Mouse (Mus musculus): ENCODE data around the gene Pigt. TPM values are rescaled to one million over a fixed set of nuclear protein-coding genes. Genes with fewer than 3 reads are reported as not detected.
A peak's percentile ranks its signal among the peaks of the same experiment; 100 is the strongest.

Pigt gene
- polyA plus RNA-seq, 1 experiment from 2014 or later: 35.7 TPM

DNA sequence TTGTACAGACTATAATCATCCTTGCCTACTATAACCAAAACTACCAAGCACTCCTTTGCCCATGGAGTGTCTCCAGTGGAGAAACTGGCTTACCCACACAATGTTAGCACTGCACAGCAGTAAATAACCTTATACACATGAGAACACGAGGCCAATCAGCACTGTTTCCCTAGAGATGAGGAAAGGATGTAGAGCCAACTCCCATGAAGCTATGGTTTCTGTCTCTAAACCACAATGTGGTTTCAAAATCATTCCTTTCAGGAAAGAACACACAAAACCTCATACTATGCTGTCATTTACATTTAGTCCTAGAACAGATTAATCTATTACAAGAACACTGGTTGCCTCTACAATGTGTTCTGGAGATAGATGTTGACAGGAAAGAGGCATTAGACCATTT, 989 bp upstream of the Pigt start:
- H3K4me3 ChIP-seq: no peak overlapping the region
- 69% methylated on average over 1 of the region's 1 CpGs for WGBS

DNA sequence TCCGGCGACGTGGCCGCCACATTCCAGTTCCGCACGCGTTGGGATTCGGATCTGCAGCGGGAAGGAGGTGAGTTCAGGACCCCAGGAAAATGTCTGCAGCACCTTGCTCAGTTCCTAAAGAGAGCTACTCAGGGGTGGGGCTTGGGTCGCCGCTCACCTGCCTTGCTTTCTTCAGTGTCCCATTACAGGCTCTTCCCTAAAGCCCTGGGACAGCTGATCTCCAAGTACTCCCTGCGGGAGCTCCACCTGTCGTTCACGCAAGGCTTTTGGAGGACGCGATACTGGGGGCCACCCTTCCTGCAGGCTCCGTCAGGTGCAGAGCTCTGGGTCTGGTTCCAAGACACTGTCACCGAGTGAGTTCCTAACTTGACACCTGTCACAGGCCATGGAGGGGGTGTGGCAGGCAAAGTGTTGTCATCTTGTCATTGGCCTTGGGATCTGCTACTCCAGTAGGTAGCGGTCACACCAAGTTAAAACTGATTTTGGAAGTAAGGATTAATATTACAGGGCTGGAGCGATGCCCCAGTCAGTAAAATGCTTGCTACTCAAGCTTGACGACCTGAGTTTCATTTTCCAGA, 460 bp downstream of the Pigt start:
- peaks cover 36% of the 10 kb centered on the region for H3K36me3 ChIP-seq
- H3K27me3 ChIP-seq (ENCODE audit: low read depth, poor library complexity, severe bottlenecking): no peaks in the 10 kb centered on the region
- H3K9me3 ChIP-seq (replicated peaks): no peaks in the 10 kb centered on the region
- H3K4me1 ChIP-seq: peaks cover 15% of the 10 kb centered on the region
- no peak for DNase-seq (ENCODE audit: low spot score)
- H3K27ac ChIP-seq: peak overlapping the region; percentile 84
- 6% methylated on average over 21 of the region's 21 CpGs for WGBS
- peak overlapping the region; percentile 80 for H3K4me3 ChIP-seq

More for the DNA sequence above, 989 bp upstream of the Pigt start:
- no peaks in the 10 kb centered on the region for H3K27me3 ChIP-seq (ENCODE audit: low read depth, poor library complexity, severe bottlenecking)
- H3K9me3 ChIP-seq (replicated peaks): no peaks in the 10 kb centered on the region
- peaks cover 23% of the 10 kb centered on the region for H3K36me3 ChIP-seq
- H3K27ac ChIP-seq: no peak overlapping the region
- H3K4me1 ChIP-seq: peaks cover 15% of the 10 kb centered on the region
- DNase-seq (ENCODE audit: low spot score): no peak

DNA sequence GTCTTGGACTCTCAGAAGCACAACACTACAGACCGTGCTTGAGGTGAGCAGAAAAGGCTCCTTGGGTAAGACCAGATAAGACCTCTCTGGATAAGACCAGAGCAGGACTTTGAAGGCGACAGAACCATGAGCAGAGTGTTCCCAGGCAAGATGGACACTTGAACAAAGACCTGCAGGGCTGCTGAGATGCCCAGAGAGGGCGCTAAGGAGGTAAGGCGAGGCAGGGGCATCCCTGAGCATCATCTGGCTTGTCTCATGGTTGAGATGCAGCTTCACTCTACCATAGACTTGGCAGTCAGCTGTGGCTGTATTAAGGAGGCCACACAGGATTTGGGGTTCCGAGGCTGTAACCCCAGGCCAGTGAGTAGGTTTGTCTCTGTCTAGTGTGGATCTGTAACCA, 2.0 kb downstream of the Pigt start:
- H3K27me3 ChIP-seq (ENCODE audit: low read depth, poor library complexity, severe bottlenecking): no peaks in the 10 kb centered on the region
- no peaks in the 10 kb centered on the region for H3K9me3 ChIP-seq (replicated peaks)
- peaks cover 52% of the 10 kb centered on the region for H3K36me3 ChIP-seq
- peaks cover 15% of the 10 kb centered on the region for H3K4me1 ChIP-seq
- DNase-seq (ENCODE audit: low spot score): no peak
- no peak overlapping the region for H3K4me3 ChIP-seq
- H3K27ac ChIP-seq: no peak overlapping the region
- WGBS: 68% methylated on average over 5 of the region's 5 CpGs

DNA sequence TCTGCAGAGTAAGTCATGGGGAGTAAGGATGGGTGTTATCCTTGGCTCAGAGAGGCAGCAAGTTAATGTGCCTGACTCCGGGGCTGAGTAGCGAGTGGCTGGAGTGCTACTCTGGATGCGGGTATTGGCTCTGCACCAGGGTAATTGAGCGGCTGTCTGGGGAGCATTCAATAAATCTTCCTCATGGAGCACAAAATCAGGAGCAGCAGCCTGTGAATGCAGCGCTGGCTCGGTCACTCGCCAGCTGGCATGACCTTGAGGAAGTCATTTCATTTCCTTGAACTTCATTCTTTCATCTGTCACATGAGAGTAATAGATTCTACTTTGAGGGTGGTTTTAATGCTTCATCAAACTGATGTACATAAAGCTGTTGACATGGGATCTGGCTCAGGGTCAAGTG, 3.2 kb downstream of the Pigt start:
- Histone ChIP-seq H3K4me3 (no peak overlapping the region), H3K9me3 (replicated peaks) (no peaks in the 10 kb centered on the region), H3K27ac (no peak overlapping the region), H3K36me3 (peaks cover 63% of the 10 kb centered on the region), H3K27me3 (ENCODE audit: low read depth, poor library complexity, severe bottlenecking) (no peaks in the 10 kb centered on the region), H3K4me1 (peaks cover 15% of the 10 kb centered on the region)
- 94% methylated on average over 7 of the region's 7 CpGs for WGBS
- no peak for DNase-seq (ENCODE audit: low spot score)

DNA sequence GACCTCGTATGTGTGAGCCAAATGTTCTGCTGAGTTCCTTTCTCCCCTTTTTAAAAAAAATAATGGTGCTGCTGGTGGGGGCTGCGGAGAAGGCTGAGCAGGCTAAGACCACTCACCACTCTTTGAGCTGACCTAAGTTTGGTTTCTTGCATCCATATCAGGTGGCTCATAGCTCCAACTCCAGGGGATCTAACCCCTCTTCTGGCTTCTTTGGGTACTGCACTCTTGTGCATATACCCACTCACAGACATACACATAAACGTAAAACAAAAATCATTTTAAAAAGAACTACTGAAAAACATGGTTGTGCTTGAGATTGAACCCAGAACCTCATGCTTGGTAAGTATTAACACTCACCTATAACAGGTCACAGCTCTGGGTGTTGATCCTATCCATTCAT, 7.6 kb downstream of the Pigt start:
- Histone ChIP-seq H3K36me3 (peaks cover 83% of the 10 kb centered on the region), H3K9me3 (replicated peaks) (no peaks in the 10 kb centered on the region), H3K27me3 (ENCODE audit: low read depth, poor library complexity, severe bottlenecking) (no peaks in the 10 kb centered on the region), H3K27ac (no peak overlapping the region), H3K4me3 (no peak overlapping the region), H3K4me1 (no peaks in the 10 kb centered on the region)
- no peak for DNase-seq (ENCODE audit: low spot score)
- 97% methylated on average over 3 of the region's 3 CpGs for WGBS

DNA sequence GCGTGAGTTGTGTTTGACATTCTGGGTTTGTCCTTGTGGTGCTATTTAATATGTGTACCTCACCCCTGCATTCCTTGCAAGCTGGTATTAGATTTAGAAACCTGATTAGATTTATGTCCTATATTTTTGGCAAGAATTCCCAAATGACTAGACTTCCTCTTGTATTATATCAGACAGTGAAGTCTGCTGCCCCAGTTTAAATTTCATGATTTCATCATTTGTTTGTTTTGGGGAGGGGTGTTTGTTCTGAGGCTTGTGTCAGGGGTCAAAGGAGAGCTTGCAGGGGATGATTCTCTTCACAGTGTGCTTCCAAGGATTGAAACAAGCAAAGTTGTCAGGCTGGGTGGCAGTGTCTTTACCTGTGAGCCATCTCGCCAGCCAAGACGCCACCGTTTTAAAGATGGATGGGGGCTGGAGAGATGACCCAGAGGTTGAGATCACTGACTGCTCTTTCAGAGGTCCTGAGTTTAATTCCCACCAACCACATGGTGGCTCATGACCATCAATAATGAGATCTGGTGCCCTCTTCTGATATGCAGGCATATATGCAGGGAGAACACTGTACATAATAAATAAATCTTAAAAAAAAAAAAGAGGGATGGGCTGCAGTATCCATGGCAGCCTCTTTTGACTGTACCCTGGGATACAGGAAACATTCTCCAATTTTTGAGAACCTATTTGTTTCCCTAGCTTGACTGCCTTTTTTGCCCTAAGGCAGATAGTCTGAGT, 8.5 kb downstream of the Pigt start:
- H3K4me1 ChIP-seq: no peaks in the 10 kb centered on the region
- no peak overlapping the region for H3K27ac ChIP-seq
- H3K9me3 ChIP-seq (replicated peaks): no peaks in the 10 kb centered on the region
- WGBS: 92% methylated on average over 4 of the region's 4 CpGs
- DNase-seq (ENCODE audit: low spot score): no peak
- no peaks in the 10 kb centered on the region for H3K27me3 ChIP-seq (ENCODE audit: low read depth, poor library complexity, severe bottlenecking)
- no peak overlapping the region for H3K4me3 ChIP-seq
- H3K36me3 ChIP-seq: peaks cover 74% of the 10 kb centered on the region

DNA sequence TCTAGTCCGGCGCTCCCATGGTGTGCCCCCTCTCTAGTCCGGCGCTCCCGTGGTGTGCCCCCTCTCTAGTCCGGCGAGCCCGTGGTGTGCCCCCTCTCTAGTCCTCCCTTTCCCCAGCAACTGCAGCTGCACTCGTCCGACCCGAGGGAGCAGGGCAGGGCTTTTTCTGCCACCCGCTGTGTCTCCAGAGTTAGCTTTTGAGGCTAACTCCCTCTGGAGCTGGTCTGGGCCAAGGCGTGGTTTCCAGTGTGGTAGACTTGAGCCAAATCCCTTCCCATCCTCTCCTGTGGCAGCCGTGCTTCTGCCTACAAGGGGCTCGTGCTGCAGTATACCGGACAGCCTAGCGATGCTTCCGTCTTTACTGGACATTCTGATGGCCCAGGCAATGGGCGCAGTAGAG, 10.5 kb downstream of the Pigt start:
- Histone ChIP-seq H3K27me3 (ENCODE audit: low read depth, poor library complexity, severe bottlenecking) (no peaks in the 10 kb centered on the region), H3K36me3 (peaks cover 55% of the 10 kb centered on the region), H3K27ac (no peak overlapping the region), H3K9me3 (replicated peaks) (no peaks in the 10 kb centered on the region), H3K4me1 (0 out of 2 replicates have a peak, but pooled peaks cover 3% of the 10 kb centered on the region), H3K4me3 (no peak overlapping the region)
- WGBS: 84% methylated on average over 19 of the region's 19 CpGs
- no peak for DNase-seq (ENCODE audit: low spot score)

DNA sequence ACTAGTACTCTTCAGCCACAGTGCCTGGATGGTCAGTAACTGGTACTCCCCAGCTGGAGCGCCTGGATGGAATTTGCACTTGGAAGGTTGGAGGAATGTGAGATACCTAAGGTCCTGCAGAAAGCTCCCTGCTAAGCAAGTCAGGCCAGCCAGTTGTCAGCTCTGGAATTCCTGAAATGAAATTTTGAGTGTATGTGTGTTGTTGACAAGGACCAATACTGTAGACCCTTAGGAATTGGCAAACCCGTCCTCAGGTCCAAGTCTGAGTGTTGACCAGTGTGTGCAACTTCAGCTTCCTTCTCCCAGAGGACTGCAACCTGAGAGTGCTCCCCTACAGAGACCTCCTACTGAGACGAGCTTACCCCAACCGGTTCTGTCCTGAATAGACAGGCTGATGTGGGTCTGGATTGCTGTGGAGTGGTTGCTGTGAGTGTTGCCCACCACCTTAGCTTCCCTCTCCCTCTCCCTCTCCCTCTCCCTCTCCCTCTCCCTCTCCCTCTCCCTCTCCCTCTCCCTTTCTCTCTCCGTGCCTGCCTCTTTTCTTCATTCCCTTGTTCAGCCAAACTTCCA, 13.4 kb downstream of the Pigt start:
- Histone ChIP-seq H3K27me3 (ENCODE audit: low read depth, poor library complexity, severe bottlenecking) (no peaks in the 10 kb centered on the region), H3K36me3 (peaks cover 27% of the 10 kb centered on the region), H3K4me1 (0 out of 2 replicates have a peak, but pooled peaks cover 3% of the 10 kb centered on the region), H3K9me3 (replicated peaks) (no peaks in the 10 kb centered on the region), H3K27ac (no peak overlapping the region), H3K4me3 (no peak overlapping the region)
- DNase-seq (ENCODE audit: low spot score): no peak
- 45% methylated on average over 5 of the region's 5 CpGs for WGBS

DNA sequence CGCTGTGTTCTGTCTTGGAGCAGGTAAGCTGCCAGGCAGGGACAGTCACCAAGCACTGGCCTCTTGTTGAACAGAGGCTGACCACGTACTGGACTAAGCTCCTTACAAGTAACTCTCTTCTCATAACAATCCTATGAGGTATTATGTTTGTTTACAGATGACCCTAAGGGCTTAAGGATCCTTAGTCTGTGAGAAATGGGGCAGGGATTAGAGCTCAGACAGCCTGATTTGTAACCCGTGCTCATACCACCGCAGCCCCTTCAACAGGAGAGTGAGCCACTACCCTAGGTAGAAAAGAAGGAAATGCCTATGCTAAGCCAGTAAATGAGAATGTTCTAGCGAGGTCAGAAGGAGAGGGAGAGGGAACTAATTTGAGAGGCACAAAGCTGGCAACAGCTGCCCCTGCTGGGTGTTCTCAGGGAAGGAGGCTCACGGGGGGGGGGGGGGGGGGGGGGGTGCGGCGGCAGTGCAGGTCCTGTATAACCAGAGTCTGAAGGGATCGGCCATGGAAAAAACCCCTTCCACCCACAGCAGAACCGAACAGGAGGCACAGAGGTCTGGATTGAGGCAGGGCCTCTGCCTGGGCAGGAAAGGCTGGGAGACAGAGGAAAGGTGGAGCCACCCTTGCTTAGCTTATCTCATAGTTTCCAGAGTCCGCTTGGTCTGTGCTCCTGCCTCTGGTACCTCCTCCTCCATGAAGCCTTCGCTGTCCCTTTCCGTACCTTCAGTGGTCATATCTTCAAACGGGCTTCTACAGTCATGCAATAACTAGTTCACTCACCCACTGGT, 15.0 kb downstream of the Pigt start:
- no peaks in the 10 kb centered on the region for H3K27me3 ChIP-seq (ENCODE audit: low read depth, poor library complexity, severe bottlenecking)
- 0 out of 2 replicates have a peak, but pooled peaks cover 3% of the 10 kb centered on the region for H3K4me1 ChIP-seq
- peaks cover 11% of the 10 kb centered on the region for H3K36me3 ChIP-seq
- H3K4me3 ChIP-seq: no peak overlapping the region
- H3K9me3 ChIP-seq (replicated peaks): no peaks in the 10 kb centered on the region
- DNase-seq (ENCODE audit: low spot score): no peak
- H3K27ac ChIP-seq: peak overlapping the region; percentile 30; the same call in 1 of the 2 replicates
- WGBS: 79% methylated on average over 11 of the region's 14 CpGs

DNA sequence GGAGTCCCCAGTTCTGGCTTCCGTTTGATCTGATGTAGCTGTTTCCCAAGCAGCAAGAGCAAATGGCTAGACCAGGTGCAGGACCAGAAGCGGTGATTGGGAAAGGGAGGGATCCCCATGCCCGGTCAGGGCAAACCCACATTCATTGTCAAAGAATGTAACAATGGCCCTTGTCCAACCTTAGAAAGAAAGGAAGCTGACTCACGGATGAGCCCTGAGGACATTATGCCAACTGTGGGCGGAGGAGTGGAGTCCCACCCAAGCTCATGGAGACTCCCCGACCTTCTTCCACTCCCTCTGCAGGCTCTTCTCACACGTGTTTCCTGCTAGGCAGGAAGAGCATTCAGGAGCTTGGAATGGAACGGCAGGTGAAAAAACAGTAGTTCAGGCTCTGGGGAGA, 16.1 kb downstream of the Pigt start:
- 80% methylated on average over 8 of the region's 8 CpGs for WGBS
- no peak for DNase-seq (ENCODE audit: low spot score)
- H3K27ac ChIP-seq: no peak overlapping the region

DNA sequence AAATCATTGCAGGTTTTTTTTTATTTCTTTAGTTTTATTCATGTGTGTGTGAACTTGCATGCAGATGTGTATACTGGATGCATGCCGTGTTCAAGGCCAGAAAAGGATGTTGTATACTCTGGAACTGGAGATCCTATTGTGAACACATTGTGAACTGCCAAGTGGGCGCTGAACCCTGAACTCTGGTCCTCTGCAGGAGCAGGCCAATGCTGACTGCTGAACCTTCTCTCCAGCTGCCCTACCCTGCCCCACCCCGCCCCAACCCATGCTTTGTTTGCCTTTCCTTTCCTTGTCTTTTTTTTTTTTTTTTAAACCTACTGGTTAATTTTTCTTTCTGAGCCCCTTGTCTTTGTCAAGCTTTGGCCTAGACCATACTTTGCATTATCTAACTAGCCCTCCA, 17.6 kb downstream of the Pigt start:
- peaks cover 13% of the 10 kb centered on the region; the same call in 1 of the 2 replicates for H3K4me1 ChIP-seq

More for the DNA sequence above, 16.1 kb downstream of the Pigt start:
- Histone ChIP-seq H3K27me3 (ENCODE audit: low read depth, poor library complexity, severe bottlenecking) (no peaks in the 10 kb centered on the region), H3K4me3 (no peak overlapping the region), H3K4me1 (peaks cover 7% of the 10 kb centered on the region; the same call in 1 of the 2 replicates), H3K36me3 (peaks cover 3% of the 10 kb centered on the region; the same call in 1 of the 2 replicates), H3K9me3 (replicated peaks) (no peaks in the 10 kb centered on the region)

DNA sequence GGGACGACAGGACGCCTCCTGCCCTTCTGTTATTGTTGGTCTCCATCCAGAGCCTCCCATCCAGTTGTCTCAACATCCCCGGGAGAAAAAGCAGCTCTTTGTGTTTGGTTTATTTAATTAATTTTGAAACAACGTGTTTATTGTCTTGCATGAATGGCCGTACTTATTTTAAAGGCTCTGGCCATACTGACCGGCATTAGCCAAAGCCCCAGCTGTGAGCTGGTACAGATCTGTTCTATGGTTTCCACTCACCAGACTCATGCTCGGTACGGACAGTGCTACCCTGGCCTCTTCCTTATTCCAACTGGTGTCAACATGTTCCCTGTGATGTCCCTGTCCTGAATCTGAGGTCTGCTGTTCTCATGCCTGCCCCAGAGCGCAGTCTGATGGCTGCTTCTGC, 18.6 kb downstream of the Pigt start:
- no peaks in the 10 kb centered on the region for H3K9me3 ChIP-seq (replicated peaks)
- WGBS: 89% methylated on average over 9 of the region's 9 CpGs
- no peaks in the 10 kb centered on the region for H3K27me3 ChIP-seq (ENCODE audit: low read depth, poor library complexity, severe bottlenecking)
- no peaks in the 10 kb centered on the region for H3K36me3 ChIP-seq
- peaks cover 16% of the 10 kb centered on the region; the same call in 1 of the 2 replicates for H3K4me1 ChIP-seq
- DNase-seq (ENCODE audit: low spot score): no peak
- no peak overlapping the region for H3K27ac ChIP-seq
- H3K4me3 ChIP-seq: no peak overlapping the region

More for the DNA sequence above, 17.6 kb downstream of the Pigt start:
- no peaks in the 10 kb centered on the region for H3K36me3 ChIP-seq
- 90% methylated on average over 3 of the region's 3 CpGs for WGBS
- DNase-seq (ENCODE audit: low spot score): no peak
- H3K27me3 ChIP-seq (ENCODE audit: low read depth, poor library complexity, severe bottlenecking): no peaks in the 10 kb centered on the region
- H3K27ac ChIP-seq: no peak overlapping the region
- H3K9me3 ChIP-seq (replicated peaks): no peaks in the 10 kb centered on the region
- no peak overlapping the region for H3K4me3 ChIP-seq

All from limb, embryonic 10.5 days (tissue).